Mouse (Mus musculus) T-helper 2 cell (primary cell): Measurements from ENCODE around the gene Dgkz.

Experiments used
- in situ Hi-C: fragments of 300-600 bp; cut with MboI, MseI; formaldehyde crosslinking; loops from one replicate; pipeline ENCODE4 v1.15.1; 2025; ENCODE audit warnings: high pct_unique_total_duplicates

Dgkz gene

DNA sequence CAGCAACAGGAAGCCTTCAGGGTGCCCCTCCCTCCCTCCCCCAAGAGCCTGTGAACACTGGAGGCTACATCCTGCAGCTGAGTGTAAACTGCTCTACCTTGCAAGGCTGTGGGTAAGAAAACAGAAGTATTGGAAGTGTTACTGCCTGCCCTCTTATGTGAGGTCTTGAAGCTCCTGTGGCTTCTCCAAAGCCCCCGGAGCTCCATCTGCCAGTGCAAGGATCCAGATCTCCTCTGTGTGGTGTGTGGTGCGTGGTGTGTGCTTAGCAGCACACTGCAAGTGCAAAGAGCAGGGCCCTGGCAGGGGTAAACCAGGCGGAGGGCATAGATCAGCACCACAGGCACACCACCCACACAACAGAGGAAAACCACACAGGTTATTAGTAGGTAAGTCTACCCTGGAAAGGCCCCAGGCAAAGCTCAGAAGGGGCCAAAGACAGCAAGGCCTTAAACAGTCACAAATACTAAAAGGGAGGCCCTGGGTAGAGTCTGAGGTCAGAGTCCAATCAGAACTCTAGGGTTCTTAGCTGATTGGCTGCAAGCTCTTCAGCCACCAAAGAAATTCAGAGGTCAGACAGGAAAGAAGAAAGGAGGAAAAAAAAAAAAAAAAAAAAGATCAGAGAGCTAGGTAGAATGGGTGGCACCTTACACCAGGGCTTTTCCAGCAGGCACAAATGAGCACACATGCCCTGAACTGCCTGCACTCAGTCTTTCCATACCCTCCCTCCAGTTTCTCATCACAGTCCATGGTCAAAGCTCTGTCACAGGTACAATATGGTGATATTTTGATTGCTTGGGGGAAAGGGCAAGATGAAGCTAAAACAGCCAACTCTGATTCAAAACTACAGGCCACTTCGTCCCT lies 13.5 kb downstream of the Dgkz start:
- in situ Hi-C loops: no loop called here

DNA sequence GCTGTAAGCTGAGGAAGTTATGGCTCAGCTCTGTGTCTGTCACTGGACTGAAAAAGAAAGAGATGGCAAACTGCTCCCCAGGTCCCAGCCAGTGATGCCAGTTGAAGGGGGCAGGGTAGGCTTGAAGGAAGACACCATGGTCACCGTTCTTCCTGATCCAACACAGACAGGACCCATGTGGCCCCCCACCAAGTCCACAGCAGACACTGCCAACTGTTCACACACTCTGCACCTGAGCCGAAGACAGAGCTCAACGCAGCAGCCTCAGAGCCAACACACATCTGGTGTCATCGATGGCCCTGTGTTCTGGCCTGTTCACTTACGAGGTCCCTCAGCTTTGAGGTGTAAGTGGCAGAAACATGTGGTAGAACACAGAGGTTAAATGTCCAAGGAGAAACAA lies 15.2 kb downstream of the Dgkz start:
- in situ Hi-C loops: no loop called here

DNA sequence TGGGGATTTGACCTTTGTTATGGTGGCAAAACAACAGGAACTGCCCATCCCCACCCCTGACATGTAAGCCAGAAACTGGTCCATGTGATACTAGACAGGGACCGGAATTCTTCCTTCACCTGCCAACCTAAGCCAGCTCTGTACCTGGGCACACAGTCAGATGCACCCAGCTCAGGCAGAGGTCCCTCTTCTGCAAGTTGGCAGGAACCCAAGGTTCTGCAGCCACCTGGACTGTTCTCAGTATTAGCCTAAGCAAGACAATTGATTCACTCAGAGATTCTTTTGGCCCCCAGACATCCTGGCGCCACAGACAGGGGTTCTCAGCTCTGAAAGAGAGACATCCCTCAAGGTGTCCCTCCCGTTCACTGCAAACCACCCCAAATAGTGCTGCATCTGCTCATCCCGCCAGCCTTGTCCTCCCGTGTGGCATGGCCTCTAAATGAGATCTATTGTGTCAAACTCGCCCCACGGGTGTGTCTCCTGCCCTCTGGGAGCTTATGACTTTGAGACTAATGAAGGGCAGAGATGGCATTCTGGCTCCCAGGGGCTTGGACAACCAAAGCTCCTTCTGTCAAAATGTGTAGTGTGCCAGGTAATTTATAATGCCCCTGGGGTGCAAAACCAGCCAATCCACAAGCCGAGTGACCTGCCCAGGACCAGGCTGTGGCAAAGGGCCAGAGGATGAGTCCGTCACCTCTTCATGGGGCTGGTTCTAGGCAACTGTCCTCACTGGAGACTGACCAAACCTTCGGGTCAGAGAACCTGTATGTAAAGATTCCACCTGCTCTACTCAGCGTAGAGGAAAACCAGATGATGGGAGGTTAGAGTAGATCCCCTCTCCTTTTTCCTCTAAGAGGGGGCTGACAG lies 15.9 kb downstream of the Dgkz start:
- in situ Hi-C loops: no loop called here

DNA sequence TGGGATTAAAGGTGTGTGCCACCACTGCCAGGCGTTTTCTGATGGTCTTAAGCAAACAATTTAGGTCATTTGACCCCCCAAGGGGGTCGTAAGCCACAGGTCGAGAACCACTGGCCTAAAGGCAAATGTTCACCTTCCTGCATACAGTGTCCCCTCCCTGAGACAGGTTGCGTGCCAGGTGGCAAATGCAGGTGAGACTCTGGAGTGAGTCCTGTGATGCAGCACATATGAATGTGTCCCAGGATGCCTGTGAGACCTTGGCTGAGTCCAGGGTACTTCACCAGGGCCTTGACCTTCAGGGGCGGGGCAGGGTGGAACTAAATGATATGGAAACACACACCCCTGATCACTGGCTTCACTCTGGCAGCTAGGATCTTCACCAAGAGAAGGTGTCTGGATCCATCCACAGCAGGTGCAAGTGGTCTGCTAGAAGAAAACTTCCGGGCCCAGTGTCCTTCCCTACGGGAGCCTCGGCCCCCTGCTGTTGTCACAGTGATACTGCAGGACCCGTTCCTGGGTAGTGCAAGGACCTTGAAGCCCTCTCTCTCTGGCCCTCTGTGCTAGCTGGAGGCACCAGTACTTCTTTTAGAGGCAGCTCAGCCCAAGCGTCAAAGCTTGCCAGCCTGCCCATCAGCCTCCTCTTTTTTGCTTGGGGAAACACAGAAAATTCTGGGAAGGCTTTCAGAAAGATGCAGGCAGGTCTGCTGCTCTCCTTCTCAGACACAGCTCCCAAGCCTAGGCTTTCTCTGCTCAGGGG lies 16.8 kb downstream of the Dgkz start:
- in situ Hi-C loops: no loop called here

DNA sequence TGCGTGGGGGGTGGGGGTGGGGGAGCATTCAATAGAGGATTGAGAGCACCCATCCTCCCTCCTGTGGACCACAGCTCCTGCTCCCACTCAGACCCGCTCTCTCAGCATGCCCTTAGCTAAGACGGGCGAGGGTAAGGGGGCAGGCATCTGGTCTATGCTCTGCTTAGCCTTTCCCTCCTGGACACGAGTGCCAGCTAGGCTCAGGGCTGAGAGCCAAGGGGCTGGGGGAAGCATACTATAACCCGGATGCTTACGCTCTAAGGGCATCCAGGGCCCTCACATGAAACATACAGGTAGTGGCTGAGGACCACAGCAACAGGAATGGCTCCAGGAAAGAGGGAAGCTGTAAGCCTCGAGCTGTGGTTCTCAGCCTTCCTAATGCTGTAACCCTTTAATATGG lies 17.6 kb downstream of the Dgkz start:
- in situ Hi-C loops: no loop called here

DNA sequence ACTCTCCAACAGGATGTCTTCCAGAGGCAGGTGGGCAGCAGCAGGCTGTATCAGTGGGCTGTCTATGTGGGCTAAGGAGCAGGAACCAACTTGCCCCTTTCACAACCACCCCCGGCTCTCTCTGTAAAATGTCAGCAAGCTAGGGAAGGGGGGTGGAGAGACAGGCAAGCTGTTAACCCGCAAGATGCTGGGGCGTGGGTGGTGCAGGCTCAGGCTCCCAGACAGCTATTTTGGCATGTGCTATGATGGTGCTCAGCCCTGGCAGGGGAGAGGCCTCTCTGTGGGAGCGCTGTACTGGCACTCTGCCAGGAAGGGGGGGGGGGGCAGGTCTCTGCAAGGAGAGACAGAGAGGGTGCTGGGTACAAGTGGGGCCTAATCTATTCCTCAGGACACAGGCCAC lies 18.6 kb downstream of the Dgkz start:
- in situ Hi-C loops: no loop called here

DNA sequence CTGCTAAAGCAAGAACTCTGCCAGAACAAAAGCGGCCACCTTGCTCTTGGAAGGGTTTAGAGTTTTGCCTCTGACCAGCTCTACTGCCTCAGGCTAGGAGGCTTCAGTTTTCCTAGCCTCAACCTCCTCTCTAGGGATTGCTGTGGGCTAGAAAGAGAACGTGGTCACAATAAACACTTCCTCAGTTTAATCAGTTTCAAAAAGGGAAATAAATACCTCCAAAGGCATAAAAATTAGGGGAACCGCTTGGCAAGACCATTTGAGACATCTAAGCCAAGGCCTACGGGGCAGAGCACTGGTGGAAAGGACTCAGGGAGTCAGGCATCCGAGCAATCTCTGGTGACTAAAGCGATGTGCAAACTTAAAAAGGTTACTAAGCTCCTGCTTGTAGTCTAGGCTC lies 19.8 kb downstream of the Dgkz start:
- in situ Hi-C loops: no loop called here

DNA sequence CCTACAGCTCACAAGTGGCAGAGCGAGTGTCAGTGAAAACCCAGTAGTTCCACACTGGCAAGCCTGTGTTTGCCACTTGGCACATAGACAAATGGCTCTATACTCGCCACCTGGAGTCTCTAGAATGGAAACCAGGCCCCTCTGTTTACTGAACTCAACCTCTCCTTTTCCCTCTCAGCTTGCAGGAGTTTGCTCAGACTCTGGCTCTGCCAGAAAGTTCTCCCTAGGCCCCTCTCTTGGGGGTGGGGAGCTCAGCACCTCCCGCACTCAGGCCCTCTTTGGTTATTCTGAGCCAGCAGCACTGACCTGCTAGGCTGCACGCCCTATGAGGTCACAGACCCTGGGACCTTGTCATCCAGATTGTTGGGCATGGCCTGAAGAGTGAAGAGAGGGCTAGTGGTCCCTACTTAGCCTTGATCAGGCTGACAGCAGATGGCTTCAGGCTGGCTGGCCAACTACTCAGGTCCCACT lies 20.5 kb downstream of the Dgkz start:
- in situ Hi-C loops: no loop called here

DNA sequence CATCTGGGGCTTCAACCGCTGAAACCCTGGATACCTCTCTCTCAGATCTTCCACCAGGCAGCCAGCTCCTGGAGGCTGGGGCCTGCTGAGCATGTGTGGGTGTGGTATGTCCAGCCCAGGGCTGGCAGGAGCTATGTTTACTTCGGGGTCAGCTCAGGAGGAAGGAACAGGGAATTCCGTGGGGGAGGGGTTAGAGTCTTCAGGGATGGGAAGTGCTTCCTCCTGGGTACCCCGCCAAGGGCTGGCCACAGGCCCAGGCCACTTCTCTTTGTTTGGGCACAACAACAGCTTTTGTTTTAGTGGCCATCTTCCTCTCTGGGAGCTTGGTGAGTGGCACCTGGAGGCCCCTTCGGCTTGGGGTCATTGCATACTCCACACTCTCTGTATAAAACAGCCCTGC lies 21.8 kb downstream of the Dgkz start:
- in situ Hi-C loops: no loop called here

DNA sequence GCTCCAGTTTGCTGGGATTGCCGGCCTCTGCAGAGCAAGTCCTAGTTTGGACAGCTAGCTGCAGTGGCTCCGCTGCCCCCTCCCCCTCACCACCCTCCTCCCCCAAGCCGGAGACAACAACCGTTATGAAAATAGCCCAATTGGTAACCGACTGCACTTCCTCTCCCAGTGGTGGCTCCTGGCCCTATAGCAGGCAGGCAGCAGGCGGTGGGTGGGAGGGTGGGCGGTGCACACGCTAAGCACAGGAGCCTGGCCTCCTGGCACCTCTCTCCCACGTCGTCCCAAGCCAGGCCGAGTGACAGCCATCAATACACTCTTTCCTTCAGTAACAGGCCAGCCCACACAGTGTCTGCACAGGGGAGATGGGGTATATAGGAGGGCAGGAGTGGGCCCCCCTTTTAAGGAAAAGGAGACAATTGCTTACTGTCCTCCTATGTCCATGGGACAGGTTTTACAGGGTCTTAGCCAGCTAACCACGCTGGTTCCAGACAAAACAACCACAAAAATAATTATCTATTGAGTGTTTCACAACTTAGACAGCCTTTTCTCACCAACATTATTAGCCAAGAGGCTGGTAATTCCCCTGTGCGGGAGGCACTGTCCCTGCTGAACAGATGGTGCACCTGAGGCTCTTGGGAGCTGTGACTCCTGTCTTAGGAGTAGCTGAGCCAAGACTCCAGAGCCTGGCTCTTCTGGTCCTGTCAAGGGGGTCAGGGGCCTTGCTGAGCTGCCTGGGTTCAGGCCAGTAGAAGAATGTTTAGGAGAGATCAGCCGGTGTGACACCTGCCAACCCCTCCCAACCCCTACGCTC lies 25.2 kb downstream of the Dgkz start:
- in situ Hi-C loops: no loop called here

DNA sequence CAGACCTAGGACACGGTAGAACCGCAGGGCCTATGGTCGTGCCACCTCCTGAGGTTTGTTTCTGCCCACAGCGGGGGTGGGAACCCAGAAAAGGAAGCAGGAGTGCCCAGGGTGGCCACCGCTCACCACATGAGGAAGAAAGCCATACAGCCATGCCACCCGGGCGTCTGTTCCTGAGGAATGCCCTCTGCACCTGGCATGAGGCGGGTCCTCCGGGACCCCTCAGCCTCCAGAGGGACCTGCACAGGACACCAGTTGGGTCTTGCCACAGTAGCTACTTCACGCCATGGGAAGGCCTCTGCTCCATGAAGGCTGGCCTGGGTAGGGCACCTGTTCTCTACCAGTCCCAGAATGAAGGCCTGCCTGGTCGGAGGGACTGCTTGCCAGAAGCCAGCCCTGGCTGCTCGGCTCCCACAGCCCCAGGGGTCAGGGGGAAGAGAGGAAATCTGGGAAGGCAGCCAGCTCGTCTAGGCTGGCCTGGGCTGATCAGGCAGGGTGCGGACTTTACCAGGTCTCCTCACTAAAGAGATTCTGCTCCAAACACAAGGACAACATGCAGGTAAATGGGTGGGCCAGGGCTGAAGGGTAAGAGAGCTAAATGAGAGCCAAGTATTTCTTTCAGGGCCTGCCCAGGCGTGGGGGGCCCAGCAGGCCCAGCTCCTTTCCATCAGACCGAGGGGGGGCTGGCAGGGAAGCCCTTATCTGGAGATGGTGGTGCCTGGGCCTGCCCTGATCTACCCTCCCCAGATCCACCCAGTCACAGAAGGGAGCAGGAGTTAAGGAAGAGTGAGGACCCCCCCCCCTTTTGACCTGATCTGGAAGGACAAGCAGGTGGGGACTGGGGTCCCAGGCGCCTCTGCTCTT lies 26.0 kb downstream of the Dgkz start:
- in situ Hi-C loops: loop anchor here (10.0 kb wide), 1 partner anchor 1495 kb away; no protein-coding TSS in a partner anchor

DNA sequence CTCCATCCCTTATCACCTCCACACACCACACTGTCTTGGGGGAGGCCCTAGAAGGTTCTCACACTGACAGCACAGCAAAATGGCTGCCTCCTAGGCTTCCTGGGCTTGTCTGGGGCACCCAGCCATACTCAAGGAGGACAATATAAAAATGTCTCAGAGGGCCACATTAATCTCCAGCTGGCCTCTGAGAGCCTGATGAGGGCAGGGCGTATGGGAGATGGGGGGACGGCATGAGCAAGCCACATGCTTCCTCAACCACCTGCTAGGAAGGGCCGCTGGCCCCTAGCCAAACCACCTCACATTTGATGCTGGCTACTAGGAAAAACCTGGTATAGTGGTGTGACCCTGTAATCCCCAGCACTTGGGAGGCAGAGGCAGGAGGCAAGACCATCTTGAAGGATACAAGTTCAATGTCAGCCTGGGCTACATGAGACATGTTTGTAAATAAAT lies 26.8 kb downstream of the Dgkz start:
- in situ Hi-C loops: loop anchor here (10.0 kb wide), 1 partner anchor 1496 kb away; no protein-coding TSS in a partner anchor

DNA sequence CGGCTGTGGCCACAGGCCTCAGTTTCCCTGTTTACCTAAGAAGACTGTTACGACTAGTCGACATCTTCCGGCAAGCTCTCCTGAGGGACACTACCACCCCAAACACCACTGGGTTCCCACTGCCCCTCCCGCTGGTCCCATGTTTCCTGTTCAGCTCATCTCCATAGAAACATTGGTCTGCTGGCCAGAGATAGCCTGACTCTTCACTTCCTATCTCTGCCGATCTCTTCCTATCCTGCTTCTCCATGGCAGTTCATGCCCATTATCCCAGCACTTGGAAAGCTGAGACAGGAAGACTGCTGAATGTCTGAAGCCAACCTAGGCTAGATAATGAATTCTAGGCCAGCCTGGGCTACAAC lies 27.5 kb downstream of the Dgkz start:
- in situ Hi-C loops: loop anchor here (10.0 kb wide), 1 partner anchor 1497 kb away; no protein-coding TSS in a partner anchor

DNA sequence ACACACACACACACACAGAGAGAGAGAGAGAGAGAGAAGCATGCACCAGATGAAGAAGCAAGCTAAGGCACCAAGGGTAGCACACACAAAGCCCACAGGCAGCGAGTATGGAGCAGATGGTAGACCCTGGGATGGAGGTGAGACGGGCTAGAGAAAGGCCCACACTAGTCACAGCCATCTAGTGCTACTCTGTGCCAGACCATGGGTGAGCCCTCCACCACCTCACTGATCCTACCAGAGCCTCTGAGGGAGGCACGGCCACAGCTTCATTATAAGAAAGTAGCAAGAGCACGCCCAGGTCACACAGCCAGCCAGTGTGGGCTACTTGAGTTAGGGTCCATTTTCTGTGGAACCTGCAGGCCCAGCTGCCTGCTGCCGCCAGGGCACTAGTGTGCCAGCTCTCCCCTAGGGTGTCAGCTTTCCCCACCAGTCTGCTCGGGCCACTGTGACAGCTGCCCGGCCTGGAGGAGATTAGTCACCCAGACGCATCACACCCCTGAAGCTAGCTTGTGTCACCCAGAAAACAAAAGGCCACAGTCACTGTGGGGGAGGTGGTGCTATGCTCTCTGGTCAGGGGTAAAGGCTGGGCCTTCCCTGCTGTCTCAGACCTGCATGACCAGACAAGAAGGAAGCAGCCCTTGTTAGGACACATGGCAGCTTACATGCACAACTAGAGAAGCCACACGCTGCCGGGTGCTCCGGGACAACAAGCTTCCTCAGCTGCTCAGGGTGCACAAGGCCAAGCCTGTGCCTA lies 28.1 kb downstream of the Dgkz start:
- in situ Hi-C loops: loop anchor here (10.0 kb wide), 1 partner anchor 1497 kb away; no protein-coding TSS in a partner anchor

DNA sequence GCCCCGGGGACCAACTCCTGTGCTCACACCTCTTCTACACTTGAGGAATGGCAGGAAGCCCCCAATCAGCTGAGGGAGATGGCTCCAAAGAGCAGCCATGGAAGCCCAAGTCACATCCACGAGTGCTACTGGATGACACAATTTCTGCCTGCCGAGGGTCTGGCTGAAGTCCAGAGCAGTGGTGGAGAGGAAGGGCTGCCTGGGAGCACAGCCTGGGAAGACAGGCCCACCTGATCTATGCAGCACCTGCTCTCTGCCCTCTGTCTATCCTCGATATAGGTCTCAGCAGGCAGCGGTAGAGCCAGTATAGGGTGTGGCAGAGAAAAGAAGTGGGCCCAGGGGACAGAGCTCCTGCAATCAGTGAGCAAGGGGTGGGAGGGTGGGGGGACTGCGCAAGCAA lies 28.8 kb downstream of the Dgkz start:
- in situ Hi-C loops: loop anchor here (10.0 kb wide), 1 partner anchor 1498 kb away; no protein-coding TSS in a partner anchor

DNA sequence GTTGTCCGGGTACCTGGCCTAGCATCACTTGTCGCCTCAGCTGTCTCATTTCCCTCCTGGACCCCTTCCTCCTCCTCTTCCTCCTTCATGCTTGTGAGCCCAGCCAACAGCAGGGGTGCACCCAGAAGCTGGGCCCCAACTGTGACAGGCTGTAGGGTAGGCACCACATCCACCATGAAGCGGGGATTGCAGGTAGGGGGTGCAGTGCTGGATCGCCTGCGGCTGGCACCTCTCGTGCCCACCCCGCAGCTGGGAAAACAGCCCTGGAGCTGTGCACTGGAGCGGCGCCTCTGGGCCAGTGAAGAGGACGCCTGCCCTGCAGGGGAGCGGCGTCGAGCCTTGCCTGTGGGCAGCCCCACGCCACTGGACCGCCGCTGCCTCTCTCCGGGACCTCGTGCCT lies 30.2 kb downstream of the Dgkz start, which contains the start of gene Gm9821:
Gene Gm9821, plus strand, starts transcription at position 221 of the 400 bp plus-strand sequence.
- in situ Hi-C loops: loop anchor here (10.0 kb wide), 1 partner anchor 1499 kb away; no protein-coding TSS in a partner anchor

DNA sequence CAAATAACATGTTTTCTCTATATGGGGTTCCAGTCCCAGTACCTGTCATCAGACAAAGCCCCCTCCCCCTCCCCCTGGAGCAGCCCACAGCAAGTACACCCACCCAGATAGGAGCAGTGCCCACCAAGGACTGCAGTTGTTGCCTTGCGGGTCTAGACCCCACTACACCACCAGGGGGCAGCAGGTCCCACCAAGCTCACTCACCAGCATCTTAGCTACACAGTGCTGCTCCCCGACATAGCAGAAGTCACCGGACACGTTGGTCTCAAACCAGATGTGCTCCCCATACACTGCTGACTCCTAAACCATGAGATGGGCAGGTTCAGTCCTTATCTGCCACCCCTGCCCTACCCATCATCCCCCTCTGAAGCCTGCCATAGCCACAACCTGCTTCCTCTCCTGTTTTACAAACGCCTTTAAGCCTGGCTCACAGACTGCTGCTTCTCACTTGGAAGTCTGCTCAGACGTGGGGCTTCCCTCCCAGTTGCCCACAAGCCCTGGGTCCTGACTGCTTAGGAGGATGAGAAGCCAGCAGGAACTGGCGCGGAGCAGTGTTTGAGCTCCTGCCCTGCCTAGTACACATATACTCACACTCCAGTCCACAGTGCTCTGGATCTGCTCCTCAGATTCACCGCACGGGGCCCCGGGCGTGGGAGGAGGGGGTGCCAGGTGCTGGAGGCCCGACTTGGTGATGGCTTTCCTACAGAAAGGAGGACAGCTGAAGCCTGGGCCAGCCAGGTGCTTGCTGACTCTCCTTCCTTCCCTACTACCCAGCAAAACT lies 31.3 kb downstream of the Dgkz start:
- in situ Hi-C loops: loop anchor here (5.0 to 10.0 kb wide), 2 partner anchors 1022 to 1500 kb away; no protein-coding TSS in a partner anchor

DNA sequence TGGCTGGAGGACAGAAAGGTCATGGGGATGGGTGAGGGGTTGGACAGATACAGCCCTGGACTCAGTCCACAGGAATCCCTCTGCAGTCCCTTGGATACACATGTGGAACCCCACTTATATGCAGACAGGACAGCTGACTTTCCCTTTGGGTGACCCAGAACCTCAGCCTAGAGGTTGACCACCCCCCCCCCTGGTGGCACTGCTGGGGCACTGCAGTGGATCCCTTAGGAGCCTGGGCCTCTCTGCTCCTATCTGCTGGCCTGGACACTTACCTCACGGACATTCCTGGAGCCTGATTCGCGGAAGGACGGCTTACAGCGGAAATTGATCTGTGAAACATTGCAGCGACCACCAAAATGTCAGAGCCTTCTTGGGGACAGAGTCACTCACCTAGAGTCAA lies 33.3 kb downstream of the Dgkz start:
- in situ Hi-C loops: loop anchor here (5.0 to 10.0 kb wide), 2 partner anchors 1020 to 1502 kb away; no protein-coding TSS in a partner anchor
